Mouse (Mus musculus) olfactory bulb, adult 2 months (tissue): Measurements from ENCODE around the gene Spock1.

Source experiments
- CTCF ChIP-seq: fragments of 200-500 bp; IDR thresholded peaks from 2 replicates; pipeline ENCODE4 v1.5.1; 2012; ENCODE audit warnings: low read depth, mild to moderate bottlenecking, low read length, moderate library complexity; ENCODE audit not compliant: insufficient read depth
- POLR2A ChIP-seq: fragments of 200-500 bp; IDR thresholded peaks from 2 replicates; pipeline ENCODE4 v1.6.1; 2012; ENCODE audit warnings: mild to moderate bottlenecking, low read depth, low read length, moderate library complexity; ENCODE audit not compliant: insufficient read depth

DNA sequence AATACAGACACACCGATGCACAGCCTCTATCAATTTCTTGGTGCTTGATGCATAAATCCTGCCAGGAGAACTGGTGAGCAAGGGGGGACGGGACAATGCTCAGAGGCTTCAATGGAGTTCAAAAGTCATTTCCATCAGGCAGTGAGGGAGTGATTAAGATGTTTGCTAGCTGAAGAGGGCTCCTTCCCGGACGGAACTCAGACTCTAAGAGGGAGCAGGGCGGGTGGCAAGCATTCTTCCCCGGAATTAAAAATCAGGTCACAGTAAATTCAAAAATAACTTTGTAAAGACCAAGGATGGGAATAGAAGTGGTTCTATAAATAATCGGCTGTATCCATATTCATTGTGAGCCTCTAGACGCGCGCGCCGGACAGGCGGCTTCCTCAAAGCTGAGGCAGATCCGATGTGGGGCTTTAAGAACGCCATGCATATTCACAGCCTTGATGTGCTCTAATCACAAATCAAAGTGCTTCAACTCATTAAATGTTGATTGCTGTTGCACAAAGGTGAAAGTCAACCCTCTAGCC, 270.5 kb downstream of the Spock1 start:
- TF ChIP-seq POLR2A: no peak
- no peak for TF ChIP-seq CTCF
